Mouse (Mus musculus): ENCODE data around the gene Gtpbp4. TPM values are rescaled to one million over a fixed set of nuclear protein-coding genes. Genes with fewer than 3 reads are reported as not detected.

Gene Gtpbp4
- polyA plus RNA-seq, 1 experiment from 2014 or later = 87.9 TPM

Small RNA genes within 50 kb of the gene (microRNA-seq; reads per million reads assigned to microRNA genes)
- gene Gm22750 = not detected

Other genes with a start within 250 kb of the Gtpbp4 start
- 20.2 and 21.4 TPM in 2 replicates for gene Wdr37, start 124.2 kb downstream of the Gtpbp4 start, polyA plus RNA-seq (2016; fragmentation: Nextera tagmentation; extraction: Ambion mirVana)
- gene Idi1, start 110.6 kb downstream of the Gtpbp4 start, polyA plus RNA-seq (2016; fragmentation: Nextera tagmentation; extraction: Ambion mirVana) = 76.6 and 85.3 TPM in 2 replicates
- gene Gm9745, start 47.9 kb downstream of the Gtpbp4 start, polyA plus RNA-seq (2016; fragmentation: Nextera tagmentation; extraction: Ambion mirVana) = not detected in 2 replicates
- not detected in 2 replicates for gene Idi2, start 43.2 kb downstream of the Gtpbp4 start, polyA plus RNA-seq (2016; fragmentation: Nextera tagmentation; extraction: Ambion mirVana)
- gene Larp4b, start 97.8 kb upstream of the Gtpbp4 start, polyA plus RNA-seq (2016; fragmentation: Nextera tagmentation; extraction: Ambion mirVana) = 29.3 and 32.1 TPM in 2 replicates

Measured in heart, embryonic 10.5 days (tissue).